Mouse (Mus musculus) forebrain, postnatal 0 days (tissue): ENCODE measurements at regions not wholly inside any gene's neighbourhood (a gene's known extent, or its start where the extent isn't known, plus 50 kb on each side); places are given as distances from the start of the nearest gene placed in this dataset.

ENCODE experiments used
- ATAC-seq: fragments of 200-750 bp; cut with Nextera tagmentation; 2 replicates; pipeline ENCODE4 v1.8.0; 2017; ENCODE audit warnings: mild to moderate bottlenecking, moderate library complexity
- DNase-seq: peaks from one replicate; pipeline ENCODE4 v3.0.0-alpha.2; 2015
- H3K27ac ChIP-seq: fragments of 300-500 bp; sonication (generic); 2 replicates; pipeline ENCODE4 v1.5.1; 2014; ENCODE audit warnings: low read depth, mild to moderate bottlenecking, antibody characterized with exemption, low read length, moderate library complexity, mixed read lengths
- H3K27me3 ChIP-seq: fragments of 300-500 bp; sonication (generic); 2 replicates; pipeline ENCODE4 v1.6.1; 2014; ENCODE audit warnings: mild to moderate bottlenecking, low read length, mixed read lengths; ENCODE audit not compliant: insufficient read depth
- H3K36me3 ChIP-seq: fragments of 300-500 bp; sonication (generic); 2 replicates; pipeline ENCODE4 v1.6.1; 2014; ENCODE audit warnings: mild to moderate bottlenecking, moderate library complexity; ENCODE audit not compliant: insufficient read depth
- H3K4me1 ChIP-seq: fragments of 300-500 bp; sonication (generic); 2 replicates; pipeline ENCODE4 v1.6.1; 2014; ENCODE audit warnings: antibody characterized with exemption; ENCODE audit not compliant: insufficient read depth
- H3K4me2 ChIP-seq: fragments of 300-500 bp; sonication (generic); 2 replicates; pipeline ENCODE4 v1.6.1; 2014; ENCODE audit warnings: low read depth, mild to moderate bottlenecking, moderate library complexity
- H3K4me3 ChIP-seq: fragments of 300-500 bp; sonication (generic); 2 replicates; pipeline ENCODE4 v1.5.1; 2014; ENCODE audit warnings: low read depth, low read length, mixed read lengths
- H3K9ac ChIP-seq: fragments of 300-500 bp; sonication (generic); 2 replicates; pipeline ENCODE4 v1.6.1; 2014; ENCODE audit warnings: mild to moderate bottlenecking
- H3K9me3 ChIP-seq: fragments of 300-500 bp; sonication (generic); 2 replicates; pipeline ENCODE4 v1.6.1; 2016; ENCODE audit warnings: low read length
- CTCF ChIP-seq: sonication (generic); IDR thresholded peaks from 2 replicates; pipeline ENCODE4 v1.5.1; 2016; ENCODE audit warnings: antibody characterized with exemption, control low read depth, low read depth
- WGBS: fragments of 180-500 bp; shearing (Covaris S2); extraction: QIAGEN DNeasy Blood & Tissue Kit; methylation state at CpG from one replicate; pipeline ENCODE4 v1.1.7; 2014; 5-methylcytosine and 5-hydroxymethylcytosine counted together

DNA sequence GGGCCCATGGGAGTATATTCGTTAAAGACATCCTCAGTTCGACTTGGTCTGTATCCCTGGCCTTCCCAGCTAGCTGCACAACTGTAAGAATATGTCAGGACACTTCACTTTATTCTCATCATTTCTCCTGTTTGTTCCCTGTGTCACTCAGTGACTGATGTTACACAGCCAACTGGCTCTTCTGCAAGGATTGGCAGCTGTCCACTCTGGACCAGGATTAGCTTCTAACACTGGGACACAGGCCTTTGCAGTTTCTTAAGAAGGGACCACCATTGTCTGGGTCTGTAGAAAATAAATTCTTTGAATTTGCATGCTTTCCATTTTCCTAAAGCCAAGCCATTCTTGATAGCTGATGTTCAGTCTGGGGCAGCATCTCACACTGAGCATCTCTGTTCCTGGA is 622.1 kb upstream of the Camk1g start:
- H3K27ac ChIP-seq, result no peak overlapping the region
- no peak overlapping the region for H3K9ac ChIP-seq
- no peaks in the 10 kb centered on the region for H3K9me3 ChIP-seq
- H3K4me1 ChIP-seq, result peaks cover 4% of the 10 kb centered on the region; the same call in 1 of the 2 replicates
- H3K4me3 ChIP-seq, result no peak overlapping the region
- no peak overlapping the region for H3K4me2 ChIP-seq
- DNase-seq (no peak), ATAC-seq (no peak)
- no peaks in the 10 kb centered on the region for H3K27me3 ChIP-seq
- whole genome bisulfite sequencing, result 82% methylated on average over 2 of the region's 2 CpGs
- no peaks in the 10 kb centered on the region for H3K36me3 ChIP-seq
- no peak for TF ChIP-seq CTCF

DNA sequence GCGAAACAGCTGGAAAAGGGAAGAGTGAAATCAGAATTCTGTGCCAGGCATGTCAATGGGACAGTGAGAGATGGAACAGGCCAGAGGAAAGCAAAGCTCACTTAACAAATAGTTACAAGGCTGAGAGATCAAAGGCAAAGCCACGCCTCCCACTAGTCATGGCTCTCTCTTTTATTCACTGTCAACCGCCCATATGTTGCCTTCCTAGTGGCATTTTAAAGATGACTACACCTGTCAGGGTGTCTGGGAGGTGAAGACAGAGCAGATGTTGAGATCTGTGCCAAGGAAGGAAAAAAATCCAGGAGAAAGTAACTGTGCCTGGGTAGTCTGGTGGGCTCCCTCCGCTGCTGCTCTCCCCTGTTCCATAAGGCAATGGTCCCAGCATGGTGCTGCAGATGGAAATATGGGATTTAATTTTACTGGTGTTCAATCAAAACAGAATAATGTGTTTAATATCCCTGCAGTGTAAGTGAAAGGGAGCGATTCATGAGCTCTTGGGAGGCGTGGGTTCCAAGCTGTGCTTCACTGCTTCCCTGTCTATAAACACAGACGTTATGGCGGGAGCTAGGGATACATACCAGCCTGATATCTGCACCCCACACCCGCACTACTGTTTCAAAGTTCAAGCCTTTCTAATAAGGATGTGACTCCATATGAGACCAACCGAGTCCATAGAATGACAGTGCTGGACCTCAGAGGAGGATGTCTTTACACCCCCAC is 620.0 kb upstream of the Camk1g start:
- 0 out of 2 replicates have a peak overlapping the region, but pooled peaks have one; percentile 23 for H3K4me2 ChIP-seq
- H3K27ac ChIP-seq, result peak overlapping the region; percentile 50; the same call in 1 of the 2 replicates
- ATAC-seq, result peak; percentile 68
- no peak for TF ChIP-seq CTCF
- H3K9me3 ChIP-seq, result no peaks in the 10 kb centered on the region
- H3K4me3 ChIP-seq, result no peak overlapping the region
- 40% methylated on average over 10 of the region's 10 CpGs for whole genome bisulfite sequencing
- H3K4me1 ChIP-seq, result peaks cover 4% of the 10 kb centered on the region; the same call in 1 of the 2 replicates
- no peaks in the 10 kb centered on the region for H3K27me3 ChIP-seq
- no peaks in the 10 kb centered on the region for H3K36me3 ChIP-seq
- DNase-seq, result peak; percentile 52
- H3K9ac ChIP-seq, result no peak overlapping the region

DNA sequence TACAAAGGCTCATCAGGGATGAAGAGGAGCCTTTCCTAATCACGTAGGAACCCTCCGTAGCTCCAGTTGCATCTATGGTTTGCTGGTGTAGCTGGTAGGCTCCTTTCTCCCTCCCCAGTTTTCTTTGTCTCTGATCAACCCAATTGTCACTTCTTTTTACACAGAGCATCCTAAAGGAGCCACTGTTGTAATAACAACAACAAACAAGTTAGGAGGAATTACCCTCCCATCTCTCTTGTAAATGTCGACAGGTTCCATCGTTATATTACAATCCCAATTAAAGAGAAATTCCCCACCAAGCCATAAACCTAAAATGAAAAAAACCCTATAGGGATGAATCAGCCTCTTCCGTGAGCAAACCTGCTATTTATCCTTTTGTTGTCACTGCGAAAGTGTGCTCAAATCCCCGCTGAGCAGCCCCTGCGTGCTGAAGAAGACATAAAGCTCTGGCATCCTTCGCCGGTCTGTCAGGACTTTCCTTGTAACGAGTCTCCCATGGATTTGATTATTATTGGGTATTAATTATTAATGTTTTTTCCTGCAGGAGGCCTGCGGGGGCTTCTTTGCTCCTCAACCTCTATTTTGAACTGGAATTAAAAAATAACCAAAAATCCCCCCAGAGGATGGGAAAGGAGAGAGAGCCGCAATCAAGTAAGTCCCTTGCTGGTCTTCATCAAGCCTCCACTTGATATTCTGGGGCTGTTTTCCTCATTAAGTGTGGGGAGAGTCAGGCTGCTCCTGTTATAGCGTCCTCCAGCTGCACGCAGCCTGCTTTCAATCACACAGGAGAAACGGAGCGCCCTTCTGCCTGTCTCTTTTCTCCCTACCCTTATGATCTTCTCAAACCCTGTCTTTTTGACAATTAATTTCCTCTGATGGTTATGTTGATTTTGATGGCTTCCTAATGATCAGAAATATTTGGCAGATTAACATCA is 619.1 kb upstream of the Camk1g start:
- peak; percentile 25 for DNase-seq
- no peaks in the 10 kb centered on the region for H3K27me3 ChIP-seq
- TF ChIP-seq CTCF, result no peak
- peak; percentile 54; the same call in 1 of the 2 replicates for ATAC-seq
- WGBS, result 16% methylated on average over 17 of the region's 17 CpGs
- H3K9me3 ChIP-seq, result no peaks in the 10 kb centered on the region
- no peak overlapping the region for H3K4me3 ChIP-seq
- H3K9ac ChIP-seq, result 0 out of 2 replicates have a peak overlapping the region, but pooled peaks have one; percentile 4
- peak overlapping the region; percentile 23 for H3K4me2 ChIP-seq
- H3K4me1 ChIP-seq, result peaks cover 4% of the 10 kb centered on the region; the same call in 1 of the 2 replicates
- H3K27ac ChIP-seq, result 0 out of 2 replicates have a peak overlapping the region, but pooled peaks have one; percentile 15
- no peaks in the 10 kb centered on the region for H3K36me3 ChIP-seq

DNA sequence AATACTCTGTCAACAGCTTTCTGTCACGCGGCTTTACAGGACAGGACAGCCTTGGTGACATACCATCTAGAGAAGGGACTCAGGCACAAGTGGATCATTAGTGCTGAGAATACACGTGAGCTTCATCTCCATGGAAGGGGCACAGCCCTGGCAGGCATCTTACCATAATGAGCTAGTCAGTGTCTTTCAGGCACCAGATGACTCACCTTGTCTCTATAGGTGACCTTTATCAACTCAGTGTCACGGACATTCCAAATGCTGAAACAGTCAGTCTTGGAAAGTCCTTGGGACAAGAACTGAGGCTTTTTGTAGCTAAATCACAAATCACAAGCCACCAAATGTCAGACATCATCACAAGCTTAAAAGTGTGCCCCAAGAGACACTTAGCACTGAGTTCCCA is 610.5 kb upstream of the Camk1g start:
- Histone ChIP-seq H3K4me1 (no peaks in the 10 kb centered on the region), H3K9ac (no peak overlapping the region), H3K4me3 (no peak overlapping the region), H3K4me2 (no peak overlapping the region), H3K27ac (no peak overlapping the region), H3K36me3 (no peaks in the 10 kb centered on the region), H3K9me3 (no peaks in the 10 kb centered on the region), H3K27me3 (no peaks in the 10 kb centered on the region)
- no peak for ATAC-seq
- no peak for TF ChIP-seq CTCF
- DNase-seq, result no peak
- WGBS, result 82% methylated on average over 4 of the region's 4 CpGs

DNA sequence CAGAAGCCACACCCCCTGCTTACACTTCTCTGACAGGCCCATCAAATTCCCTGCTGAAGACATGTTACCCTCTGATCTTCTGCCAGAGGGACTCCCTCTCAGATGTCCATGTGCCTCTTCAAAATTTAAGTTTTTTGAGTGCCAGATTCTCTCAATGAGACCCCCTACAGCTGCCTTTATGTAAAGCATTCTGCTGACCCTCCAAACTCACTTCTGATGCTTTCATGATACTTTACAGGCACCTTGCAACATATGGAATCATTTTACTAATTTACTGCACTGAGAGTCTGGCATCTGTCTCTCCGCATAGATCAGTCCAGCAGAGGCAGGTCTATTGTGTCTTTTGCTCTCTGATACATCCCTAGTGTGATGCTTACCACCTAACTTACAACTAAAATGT is 601.4 kb upstream of the Camk1g start:
- no peak for DNase-seq
- H3K9ac ChIP-seq, result no peak overlapping the region
- H3K27me3 ChIP-seq, result no peaks in the 10 kb centered on the region
- no peaks in the 10 kb centered on the region for H3K9me3 ChIP-seq
- no peak overlapping the region for H3K27ac ChIP-seq
- 52% methylated on average over 1 of the region's 1 CpGs for WGBS
- H3K36me3 ChIP-seq, result no peaks in the 10 kb centered on the region
- TF ChIP-seq CTCF, result no peak
- H3K4me1 ChIP-seq, result no peaks in the 10 kb centered on the region
- no peak for ATAC-seq
- H3K4me2 ChIP-seq, result no peak overlapping the region
- H3K4me3 ChIP-seq, result no peak overlapping the region

DNA sequence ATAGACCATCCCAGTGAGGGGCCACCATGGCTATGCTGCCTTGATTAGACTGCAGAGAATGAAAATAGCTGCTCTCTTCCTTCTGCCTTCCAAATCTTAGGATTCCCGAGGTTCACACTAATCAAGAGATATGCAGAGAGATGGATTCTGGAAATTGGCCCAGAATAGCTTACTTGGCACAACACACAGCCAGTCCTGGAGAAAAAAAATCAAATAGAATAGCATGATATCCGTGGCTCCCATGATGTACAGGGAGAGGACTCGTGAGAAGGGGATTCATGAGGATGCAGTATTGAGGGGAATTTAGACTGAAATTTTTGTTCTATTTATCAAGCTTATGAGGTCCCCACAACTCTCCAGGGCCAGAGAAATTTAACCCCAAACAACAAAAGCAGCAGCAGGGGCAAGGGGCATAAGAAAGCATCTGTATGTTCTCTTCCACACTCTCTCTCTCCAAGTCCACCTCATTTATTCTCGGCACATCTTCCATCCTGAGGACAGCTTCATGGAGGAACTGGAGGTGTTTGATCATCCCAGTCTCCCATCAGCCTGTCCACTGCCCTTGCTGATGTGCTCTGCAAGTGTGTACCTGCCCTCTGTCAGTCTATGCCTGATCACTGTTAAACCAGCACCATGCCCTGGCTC is 599.3 kb upstream of the Camk1g start:
- Histone ChIP-seq H3K9ac (no peak overlapping the region), H3K27me3 (no peaks in the 10 kb centered on the region), H3K4me1 (no peaks in the 10 kb centered on the region), H3K9me3 (no peaks in the 10 kb centered on the region), H3K36me3 (no peaks in the 10 kb centered on the region), H3K27ac (0 out of 2 replicates have a peak overlapping the region, but pooled peaks have one; percentile 21), H3K4me3 (no peak overlapping the region), H3K4me2 (no peak overlapping the region)
- DNase-seq (peak; percentile 42), ATAC-seq (no peak)
- WGBS, result 42% methylated on average over 4 of the region's 4 CpGs
- TF ChIP-seq CTCF, result no peak
